Mouse (Mus musculus) cerebellum, adult 2 months (tissue): ENCODE results near the gene Tpm3. TPM values are rescaled to one million over a fixed set of nuclear protein-coding genes. Genes with fewer than 3 reads are reported as not detected.

ENCODE experiments used
- DNase-seq, 2 experiments: peaks; one replicate each; pipeline ENCODE4 v3.0.0; 2021
- H3K27ac ChIP-seq: fragments of 200-500 bp; 2 replicates; pipeline ENCODE4 v1.5.1; 2012; ENCODE audit warnings: low read length, control low read depth, inconsistent platforms; ENCODE audit not compliant: insufficient read depth
- H3K27me3 ChIP-seq: fragments of 200-500 bp; 2 replicates; pipeline ENCODE4 v1.6.1; 2012; ENCODE audit warnings: inconsistent platforms, mild to moderate bottlenecking, low read length, moderate library complexity; ENCODE audit not compliant: control insufficient read depth, insufficient read depth
- H3K4me1 ChIP-seq: fragments of 200-500 bp; 2 replicates; pipeline ENCODE4 v1.6.1; 2011; ENCODE audit warnings: low read length; ENCODE audit not compliant: control insufficient read depth, insufficient read depth
- H3K4me3 ChIP-seq: fragments of 200-500 bp; replicated peaks from 2 replicates; pipeline ENCODE3; 2011; ENCODE audit warnings: mild to moderate bottlenecking, low read depth, low read length, control low read depth; ENCODE audit not compliant: insufficient read depth
- CTCF ChIP-seq: fragments of 200-500 bp; IDR thresholded peaks from 2 replicates; pipeline ENCODE4 v1.5.1; 2011; ENCODE audit warnings: low read depth, mild to moderate bottlenecking, control low read depth, low read length, moderate library complexity, borderline replicate concordance; ENCODE audit not compliant: insufficient read depth
- POLR2A ChIP-seq: fragments of 200-500 bp; IDR thresholded peaks from 2 replicates; pipeline ENCODE4 v1.6.1; 2011; ENCODE audit warnings: low read length, control low read depth, borderline replicate concordance; ENCODE audit not compliant: insufficient read depth
- WGBS: fragments of 180-500 bp; shearing (Covaris S2); methylation state at CpG from one replicate; pipeline ENCODE4 v1.1.7; 2018; 5-methylcytosine and 5-hydroxymethylcytosine counted together
- polyA plus RNA-seq: library from polyadenylated mRNA; depleted of rRNA; stranded (reverse); fragments of >200 nt; gene quantifications from 2 replicates; pipeline ENCODE4 v1.2.3, GENCODE M21; 2012

Gene Tpm3
- polyA plus RNA-seq, 1 experiment = 124 TPM

DNA sequence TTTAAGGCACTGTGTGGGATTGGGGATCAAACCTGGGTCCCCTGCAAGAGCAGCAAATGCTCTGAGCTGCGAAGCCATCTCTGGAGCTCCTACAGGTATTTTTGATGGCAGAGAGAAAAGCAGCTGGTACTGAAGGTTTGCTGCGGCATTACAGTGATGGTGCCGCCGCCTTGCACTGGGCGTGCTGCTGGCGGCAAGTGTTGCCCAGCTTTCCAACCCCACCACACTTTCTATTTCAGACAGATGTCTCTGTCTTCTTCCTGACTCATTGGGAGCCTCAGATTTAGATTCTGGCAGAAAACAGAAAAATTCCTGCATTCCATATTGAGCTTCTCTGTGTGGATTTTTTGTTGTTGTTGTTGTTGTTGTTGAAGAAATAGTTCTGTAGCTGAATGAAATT, 55.4 kb downstream of the Tpm3 start:
- WGBS = 89% methylated on average over 6 of the region's 6 CpGs
- TF ChIP-seq CTCF = no peak
- TF ChIP-seq POLR2A = no peak
- DNase-seq = no peak
- Histone ChIP-seq H3K4me1 (no peaks in the 10 kb centered on the region), H3K4me3 (no peak overlapping the region), H3K27ac (no peak overlapping the region), H3K27me3 (no peaks in the 10 kb centered on the region)

GRCm38 (mm10) chr3:90132745-90133144, 60.3 kb downstream of the Tpm3 start:
- H3K4me3 ChIP-seq = no peak overlapping the region
- H3K27me3 ChIP-seq = no peaks in the 10 kb centered on the region
- no peak for DNase-seq
- 75% methylated on average over 3 of the region's 3 CpGs for WGBS
- H3K27ac ChIP-seq = no peak overlapping the region
- H3K4me1 ChIP-seq = no peaks in the 10 kb centered on the region
- no peak for TF ChIP-seq POLR2A
- no peak for TF ChIP-seq CTCF

DNA sequence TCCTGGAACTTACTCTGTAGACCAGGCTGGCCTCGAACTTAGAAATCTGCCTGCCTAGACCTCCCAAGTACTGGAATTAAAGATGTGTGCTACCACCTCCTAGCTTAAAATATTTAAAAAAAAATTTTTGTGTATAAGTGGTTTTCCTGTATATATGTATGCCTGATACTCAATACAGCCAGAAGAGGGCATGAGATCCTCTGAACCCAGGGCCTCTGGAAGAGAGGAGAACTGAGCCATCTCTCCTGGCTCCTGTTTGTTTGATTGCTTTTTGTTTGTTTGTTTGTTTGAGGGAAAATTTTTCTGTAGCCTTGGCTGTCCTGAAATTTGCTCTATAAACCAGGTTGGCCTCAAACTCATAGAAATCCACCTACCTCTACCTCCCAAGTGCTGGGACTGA, 60.9 kb downstream of the Tpm3 start:
- Histone ChIP-seq H3K27ac (no peak overlapping the region), H3K4me3 (no peak overlapping the region), H3K27me3 (no peaks in the 10 kb centered on the region), H3K4me1 (no peaks in the 10 kb centered on the region)
- no peak for TF ChIP-seq CTCF
- TF ChIP-seq POLR2A = no peak
- DNase-seq = no peak
- 84% methylated on average over 1 of the region's 1 CpGs for whole genome bisulfite sequencing

DNA sequence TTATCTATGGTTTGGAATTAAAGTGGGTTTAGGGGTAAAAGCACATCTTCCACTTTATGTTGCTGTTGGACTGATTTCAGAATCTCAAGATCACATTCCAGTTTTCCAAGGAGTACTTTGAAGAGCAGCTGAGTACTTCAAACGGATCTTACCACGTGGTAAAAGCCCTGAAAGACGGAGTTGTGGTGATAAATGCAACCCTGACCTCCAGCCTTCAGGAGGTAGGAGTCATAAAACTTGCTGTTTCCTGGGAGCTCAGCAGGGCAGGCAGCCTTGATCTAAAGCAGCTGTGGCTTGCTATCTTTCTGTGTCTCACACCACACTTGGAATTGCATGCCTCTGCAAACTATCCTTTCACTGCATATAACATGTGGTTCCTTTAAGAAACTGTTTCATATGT, 62.0 kb downstream of the Tpm3 start:
- DNase-seq = no peak

GRCm38 (mm10) chr3:90134993-90135392, 62.5 kb downstream of the Tpm3 start:
- Histone ChIP-seq H3K4me3 (no peak overlapping the region), H3K27ac (no peak overlapping the region), H3K27me3 (no peaks in the 10 kb centered on the region), H3K4me1 (no peaks in the 10 kb centered on the region)
- DNase-seq = no peak
- 90% methylated on average over 5 of the region's 5 CpGs for WGBS
- TF ChIP-seq POLR2A = no peak
- no peak for TF ChIP-seq CTCF

More for the DNA sequence above, 62.0 kb downstream of the Tpm3 start:
- Histone ChIP-seq H3K4me1 (no peaks in the 10 kb centered on the region), H3K27me3 (no peaks in the 10 kb centered on the region), H3K27ac (no peak overlapping the region), H3K4me3 (no peak overlapping the region)
- 73% methylated on average over 3 of the region's 3 CpGs for WGBS
- TF ChIP-seq POLR2A (no peak), CTCF (no peak)

GRCm38 (mm10) chr3:90136660-90137059, 64.2 kb downstream of the Tpm3 start:
- no peaks in the 10 kb centered on the region for H3K27me3 ChIP-seq
- 41% methylated on average over 13 of the region's 13 CpGs for WGBS
- no peak overlapping the region for H3K27ac ChIP-seq
- TF ChIP-seq POLR2A (no peak), CTCF (no peak)
- DNase-seq = no peak
- no peak overlapping the region for H3K4me3 ChIP-seq
- H3K4me1 ChIP-seq = no peaks in the 10 kb centered on the region

DNA sequence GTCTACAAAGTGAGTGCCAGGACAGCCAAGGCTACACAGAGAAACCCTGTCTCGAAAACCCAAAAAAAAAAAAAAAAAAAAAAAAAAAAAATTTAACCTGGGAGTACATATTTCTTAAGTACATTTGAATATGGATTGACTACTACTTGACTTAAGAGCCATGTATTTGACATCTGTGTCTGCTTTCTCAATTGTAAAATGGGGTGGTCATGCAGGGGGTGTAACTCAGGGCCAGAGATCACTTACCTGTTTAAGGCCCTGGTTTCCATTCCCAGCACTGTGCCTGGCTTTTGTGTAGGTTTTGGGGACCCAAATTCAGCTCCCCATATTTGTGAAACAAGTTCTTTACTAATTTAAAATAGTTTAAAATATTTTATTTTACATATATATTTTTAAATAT, 65.2 kb downstream of the Tpm3 start:
- WGBS = 38% methylated on average over 1 of the region's 1 CpGs
- H3K4me1 ChIP-seq = no peaks in the 10 kb centered on the region
- no peaks in the 10 kb centered on the region for H3K27me3 ChIP-seq
- H3K27ac ChIP-seq = no peak overlapping the region
- TF ChIP-seq CTCF = no peak
- TF ChIP-seq POLR2A = no peak
- DNase-seq = no peak
- no peak overlapping the region for H3K4me3 ChIP-seq

- Histone ChIP-seq H3K4me1 (no peaks in the 10 kb centered on the region), H3K27me3 (no peaks in the 10 kb centered on the region), H3K27ac (no peak overlapping the region), H3K4me3 (no peak overlapping the region)
- no peak for DNase-seq
- TF ChIP-seq CTCF (no peak), POLR2A (no peak)
- 91% methylated on average over 3 of the region's 3 CpGs for WGBS
Observed at GRCm38 (mm10) chr3:90139962-90140361, 67.5 kb downstream of the Tpm3 start.
